9 mouse cellular contexts compared by ENCODE assay signal in the genomic region with DNA sequence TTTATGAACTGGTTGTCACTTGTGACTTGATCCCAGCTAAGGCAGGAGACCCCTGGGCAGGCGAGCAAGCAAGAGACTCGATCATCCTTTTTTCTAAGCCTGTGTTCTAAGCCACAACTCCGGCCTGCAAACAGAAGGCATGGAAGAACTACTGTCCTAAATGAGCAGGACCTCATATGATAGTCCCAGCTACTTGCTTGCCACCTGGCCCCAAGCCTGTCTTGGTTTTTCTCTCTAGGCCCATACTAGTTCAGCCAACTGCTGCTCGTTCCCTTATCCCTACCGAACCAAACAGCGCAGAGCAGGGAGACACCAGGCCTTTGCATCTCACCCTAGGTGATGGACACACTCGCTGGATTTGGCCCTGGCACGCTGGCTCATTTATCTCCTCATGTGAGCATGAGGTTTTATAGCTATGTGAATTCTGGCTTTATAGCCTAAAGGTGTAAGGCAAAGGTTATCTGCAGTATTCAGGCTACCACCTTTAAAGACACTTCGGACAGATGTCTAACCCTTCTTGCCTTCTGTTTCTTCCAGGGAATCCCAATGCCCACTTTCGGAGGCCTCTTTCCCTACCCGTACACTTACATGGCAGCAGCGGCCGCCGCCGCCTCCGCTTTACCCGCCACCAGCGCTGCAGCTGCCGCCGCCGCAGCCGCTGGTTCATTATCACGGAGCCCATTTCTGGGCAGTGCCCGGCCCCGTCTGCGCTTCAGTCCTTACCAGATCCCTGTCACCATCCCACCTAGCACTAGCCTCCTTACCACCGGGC. TPM values are rescaled to one million over a fixed set of nuclear protein-coding genes. Genes with fewer than 3 reads are reported as not detected.
A peak's percentile ranks its signal among the peaks of the same experiment; 100 is the strongest.
DNase-seq lines count a peak whose midpoint lies in the region; ATAC-seq lines count a peak whose summit lies in the region.
"Had no signal": no experiment of that assay in that cellular context is flagged by ENCODE, and none has a peak within 500 bp of the region (broad histone marks: within the 10 kb centered on the region; RNA-seq: fewer than 3 reads in every experiment).

No protein-coding gene starts in this region.

- whole genome bisulfite sequencing in heart, embryonic 14.5 days: 31% methylated on average over 27 of the region's 27 CpGs
- 5% methylated on average over 27 of the region's 27 CpGs for WGBS in embryonic facial prominence, embryonic 10.5 days
- WGBS in midbrain, embryonic 16.5 days: 4% methylated on average over 27 of the region's 27 CpGs

- H3K4me1 ChIP-seq in heart, embryonic 14.5 days (ENCODE audit: control insufficient read depth in 2 of 2, insufficient read depth in 2 of 2, low read length in 2 of 2): peaks cover 20 to 36% of the 10 kb centered on the region in 2 experiments
- peaks cover 77% of the 10 kb centered on the region for H3K4me1 ChIP-seq in embryonic facial prominence, embryonic 10.5 days
- H3K4me1 ChIP-seq in midbrain, embryonic 16.5 days (ENCODE audit: control insufficient read depth, insufficient read depth, low read length): peaks cover 14% of the 10 kb centered on the region

- peaks cover 74% of the 10 kb centered on the region for H3K27me3 ChIP-seq in heart, embryonic 14.5 days (ENCODE audit: control insufficient read depth, insufficient read depth, low read length)
- H3K27me3 ChIP-seq in embryonic facial prominence, embryonic 10.5 days (replicated peaks; ENCODE audit: low read depth, poor library complexity, severe bottlenecking): peaks cover 87% of the 10 kb centered on the region
- H3K27me3 ChIP-seq in midbrain, embryonic 16.5 days (ENCODE audit: control insufficient read depth, insufficient read depth, low read depth, low read length): peaks cover 66% of the 10 kb centered on the region

- H3K36me3 ChIP-seq in heart, embryonic 14.5 days (ENCODE audit: control insufficient read depth, insufficient read depth, low read length): no peaks in the 10 kb centered on the region
- peaks cover 62% of the 10 kb centered on the region for H3K36me3 ChIP-seq in embryonic facial prominence, embryonic 10.5 days (replicated peaks)
- H3K36me3 ChIP-seq in midbrain, embryonic 16.5 days (ENCODE audit: control insufficient read depth, insufficient read depth, low read length): no peaks in the 10 kb centered on the region

- no peak for ATAC-seq in heart, embryonic 14.5 days (ENCODE audit: insufficient number of reproducible peaks, insufficient read depth, low FRiP score, low read depth)
- no peak for ATAC-seq in midbrain, embryonic 16.5 days
- no peak for ATAC-seq in monocyte, adult 5-6 weeks (replicated peaks; ENCODE audit: insufficient number of reproducible peaks, low FRiP score, low TSS enrichment, poor library complexity, severe bottlenecking)
- ATAC-seq in activated CD4-positive, CD25-positive, alpha-beta regulatory T cell, adult 4 months: no peak
- no peak for ATAC-seq in erythroblast, adult 5-6 weeks (replicated peaks; ENCODE audit: low FRiP score, poor library complexity, severe bottlenecking)

- peak overlapping the region; percentile 47 for H3K9ac ChIP-seq in heart, embryonic 14.5 days (ENCODE audit: low read length)
- H3K9ac ChIP-seq in midbrain, embryonic 16.5 days (ENCODE audit: low read depth, low read length): no peak overlapping the region; the same call in 1 of the 2 replicates

- no peak for DNase-seq in heart, postnatal 36 days
- peak; percentile 49 for DNase-seq in embryonic facial prominence, embryonic 10.5 days (ENCODE audit: low spot score)
- peak; percentile 29 for DNase-seq in induced T-regulatory cell, adult 2 months (ENCODE audit: low read depth)

- intact Hi-C loops in heart, postnatal 36 days (cut with DNase I): loop anchor here (5.0 kb wide), 2 partner anchors 323 to 458 kb away; no protein-coding TSS in a partner anchor

- peak overlapping the region in 1 of 2 experiments; percentile 19; a peak in 3 of 4 replicates for H3K4me3 ChIP-seq in heart, embryonic 14.5 days (ENCODE audit: control insufficient read depth in 1 of 2, insufficient read depth in 1 of 2, low read depth in 1 of 2, low read length in 2 of 2)
- peak overlapping the region; percentile 70 for H3K4me3 ChIP-seq in embryonic facial prominence, embryonic 10.5 days
- peak overlapping the region; percentile 8; the same call in 1 of the 2 replicates for H3K4me3 ChIP-seq in midbrain, embryonic 16.5 days (ENCODE audit: low read depth, low read length)

- peak overlapping the region; percentile 42 for H3K4me2 ChIP-seq in heart, embryonic 14.5 days (ENCODE audit: low read length)
- H3K4me2 ChIP-seq in midbrain, embryonic 16.5 days (ENCODE audit: low read length): peak overlapping the region; percentile 10; the same call in 1 of the 2 replicates

- no peaks in the 10 kb centered on the region for H3K9me3 ChIP-seq in heart, embryonic 14.5 days (ENCODE audit: control insufficient read depth, low read length)
- H3K9me3 ChIP-seq in embryonic facial prominence, embryonic 10.5 days: no peaks in the 10 kb centered on the region
- H3K9me3 ChIP-seq in midbrain, embryonic 16.5 days (replicated peaks; ENCODE audit: control insufficient read depth, low read length, poor library complexity, severe bottlenecking): no peaks in the 10 kb centered on the region

- H3K27ac ChIP-seq in heart, embryonic 14.5 days (replicated peaks in 1 of 2; ENCODE audit: control insufficient read depth in 1 of 2, insufficient read depth in 1 of 2, low read depth in 2 of 2, low read length in 2 of 2): no peak overlapping the region
- H3K27ac ChIP-seq in embryonic facial prominence, embryonic 10.5 days (replicated peaks): peak overlapping the region; percentile 93
- no peak overlapping the region for H3K27ac ChIP-seq in midbrain, embryonic 16.5 days (ENCODE audit: low read length)

RNA-seq across cellular contexts. Expression of a gene that starts 7.9 kb away (rescaled TPM):
- 2.2 and 4.0 TPM in 2 replicates for polyA plus RNA-seq in heart, embryonic 14.5 days (2014; fragmentation: Nextera tagmentation; extraction: Ambion mirVana)
- total RNA-seq in heart, postnatal 36 days (2021): 1 to 10 TPM; 6.2 to 6.9 TPM
- polyA plus RNA-seq in embryonic facial prominence, embryonic 10.5 days (2016; fragmentation: Nextera tagmentation; extraction: Ambion mirVana): 9.9 and 10.9 TPM in 2 replicates
- polyA plus RNA-seq in midbrain, embryonic 16.5 days (2015; fragmentation: Nextera tagmentation; extraction: Ambion mirVana): 0.39 and 0.57 TPM in 2 replicates
- total RNA-seq in monocyte, adult 5-6 weeks (2017): 0.19 to 0.95 TPM (median 0.21 TPM) in 3 replicates
- under 1 TPM in 1 of 2 experiments, not detected in 1; 0.13 TPM for polyA plus RNA-seq in activated CD4-positive, CD25-positive, alpha-beta regulatory T cell, adult 4 months (2017; shearing (Covaris generic))
- 0.38 TPM in 1 of 2 replicates, not detected in the other for total RNA-seq in erythroblast, adult 5-6 weeks (2015; ENCODE audit: low replicate concordance)
- 0.42 and 0.85 TPM in 2 replicates for total RNA-seq in erythroblast, adult 5-6 weeks (2017; ENCODE audit: low replicate concordance)
- total RNA-seq: MEL had no signal

RNA-seq across cellular contexts. Expression of a gene that starts 9.9 kb away (rescaled TPM):
- not detected in 2 replicates for polyA plus RNA-seq in heart, embryonic 14.5 days (2014; fragmentation: Nextera tagmentation; extraction: Ambion mirVana)
- total RNA-seq in heart, postnatal 36 days (2021): not detected
- polyA plus RNA-seq in embryonic facial prominence, embryonic 10.5 days (2016; fragmentation: Nextera tagmentation; extraction: Ambion mirVana): not detected in 2 replicates
- not detected in 2 replicates for polyA plus RNA-seq in midbrain, embryonic 16.5 days (2015; fragmentation: Nextera tagmentation; extraction: Ambion mirVana)
- not detected in 3 replicates for total RNA-seq in monocyte, adult 5-6 weeks (2017)
- polyA plus RNA-seq in activated CD4-positive, CD25-positive, alpha-beta regulatory T cell, adult 4 months (2017; shearing (Covaris generic)): 1 to 10 TPM in 1 of 2 experiments, not detected in 1; 1.0 TPM
- total RNA-seq in erythroblast, adult 5-6 weeks (2015; ENCODE audit: low replicate concordance): not detected in 2 replicates
- not detected in 2 replicates for total RNA-seq in erythroblast, adult 5-6 weeks (2017; ENCODE audit: low replicate concordance)
- total RNA-seq: MEL had no signal

RNA-seq across cellular contexts. Expression of a gene that starts 46.0 kb away (rescaled TPM):
- polyA plus RNA-seq in heart, embryonic 14.5 days (2014; fragmentation: Nextera tagmentation; extraction: Ambion mirVana): 0.11 and 0.23 TPM in 2 replicates
- not detected for total RNA-seq in heart, postnatal 36 days (2021)
- 1.0 and 1.4 TPM in 2 replicates for polyA plus RNA-seq in embryonic facial prominence, embryonic 10.5 days (2016; fragmentation: Nextera tagmentation; extraction: Ambion mirVana)
- polyA plus RNA-seq in midbrain, embryonic 16.5 days (2015; fragmentation: Nextera tagmentation; extraction: Ambion mirVana): 0.17 and 0.43 TPM in 2 replicates
- not detected in 3 replicates for total RNA-seq in monocyte, adult 5-6 weeks (2017)
- polyA plus RNA-seq in activated CD4-positive, CD25-positive, alpha-beta regulatory T cell, adult 4 months (2017; shearing (Covaris generic)): not detected
- not detected in 2 replicates for total RNA-seq in erythroblast, adult 5-6 weeks (2015; ENCODE audit: low replicate concordance)
- total RNA-seq in erythroblast, adult 5-6 weeks (2017; ENCODE audit: low replicate concordance): not detected in 2 replicates

Comparison
In these comparisons a context has a peak if more than half of its experiments do, and no peak if none do; other contexts are left out.
1. DNase-seq: peak in embryonic facial prominence, embryonic 10.5 days (single experiment) and induced T-regulatory cell, adult 2 months (single experiment); none in heart, postnatal 36 days (0 of 2).